Mouse (Mus musculus) liver, adult 2 months (tissue): ENCODE results near the gene Synpr.

ENCODE experiments used
- CTCF ChIP-seq: fragments of 200-500 bp; IDR thresholded peaks from 2 replicates; pipeline ENCODE4 v1.5.1; 2011; ENCODE audit warnings: low read depth, low read length, control low read depth
- POLR2A ChIP-seq: fragments of 200-500 bp; IDR thresholded peaks from 2 replicates; pipeline ENCODE4 v1.6.1; 2011; ENCODE audit warnings: low read length, control low read depth; ENCODE audit not compliant: insufficient read depth; ENCODE audit errors: extremely low read depth

- no peak for TF ChIP-seq CTCF
- no peak for TF ChIP-seq POLR2A
Observed at GRCm38 (mm10) chr14:13572530-13572929, 287.9 kb downstream of the Synpr start.
